Mouse (Mus musculus): ENCODE results near the gene Napepld.
"Not testable (repeated sequence)": the region's sequence is repeated elsewhere in the genome, so short reads cannot be mapped to it uniquely, and the experiment has no call there.

Napepld gene

GRCm38 (mm10) chr5:21701351-21702008, at the start of gene Napepld:
TSS of gene Napepld (minus strand) at chr5:21701396.
- peak; percentile 99 for DNase-seq (ENCODE audit: low spot score in 2 of 2)

GRCm38 (mm10) chr5:21745966-21746365, 44.8 kb upstream of the Napepld start:
- no peak for DNase-seq (ENCODE audit: low spot score in 2 of 2)

- DNase-seq (ENCODE audit: low spot score in 2 of 2), result no peak
Measured at GRCm38 (mm10) chr5:21744651-21745050, 43.5 kb upstream of the Napepld start.

DNA sequence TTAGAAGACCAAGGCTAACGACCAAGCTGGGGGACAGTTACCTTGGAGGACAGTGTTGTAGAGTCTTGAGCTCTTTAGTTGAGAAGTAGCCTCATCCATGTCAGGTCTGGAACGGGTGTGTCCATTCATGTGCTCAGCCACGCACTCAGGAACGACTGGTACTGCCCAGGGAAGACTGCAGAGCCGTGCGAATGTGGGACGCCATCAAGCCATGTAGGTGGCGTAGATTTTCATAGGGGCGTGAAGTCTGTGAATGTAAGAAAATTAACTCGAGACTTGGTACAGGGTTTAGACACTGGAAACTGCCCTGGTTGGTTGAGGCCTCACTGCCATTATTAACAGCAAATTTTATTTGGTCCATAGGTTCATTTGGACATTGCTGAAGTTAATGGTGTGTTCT, 42.4 kb upstream of the Napepld start:
- no peak for DNase-seq (ENCODE audit: low spot score in 2 of 2)

- no peak for DNase-seq (ENCODE audit: low spot score in 2 of 2)
Measured at GRCm38 (mm10) chr5:21739881-21740280, 38.7 kb upstream of the Napepld start.

GRCm38 (mm10) chr5:21739120-21739519, 37.9 kb upstream of the Napepld start:
- no peak for DNase-seq (ENCODE audit: low spot score in 2 of 2)

- DNase-seq (ENCODE audit: low spot score in 2 of 2), result no peak
Measured at GRCm38 (mm10) chr5:21737620-21738019, 36.4 kb upstream of the Napepld start.

- DNase-seq (ENCODE audit: low spot score in 2 of 2), result peak; percentile 77 to 86
Measured at GRCm38 (mm10) chr5:21736956-21737585, 35.9 kb upstream of the Napepld start, which contains the start of gene Pmpcb. TSS of gene Pmpcb (plus strand) at chr5:21737141.

GRCm38 (mm10) chr5:21736046-21736445, 34.9 kb upstream of the Napepld start:
- no peak for DNase-seq (ENCODE audit: low spot score in 2 of 2)

GRCm38 (mm10) chr5:21735584-21735983, 34.4 kb upstream of the Napepld start:
- DNase-seq (ENCODE audit: low spot score in 2 of 2), result peak; percentile 45 to 83

- DNase-seq (ENCODE audit: low spot score in 2 of 2), result no peak
Measured at GRCm38 (mm10) chr5:21735100-21735499, 33.9 kb upstream of the Napepld start.

DNA sequence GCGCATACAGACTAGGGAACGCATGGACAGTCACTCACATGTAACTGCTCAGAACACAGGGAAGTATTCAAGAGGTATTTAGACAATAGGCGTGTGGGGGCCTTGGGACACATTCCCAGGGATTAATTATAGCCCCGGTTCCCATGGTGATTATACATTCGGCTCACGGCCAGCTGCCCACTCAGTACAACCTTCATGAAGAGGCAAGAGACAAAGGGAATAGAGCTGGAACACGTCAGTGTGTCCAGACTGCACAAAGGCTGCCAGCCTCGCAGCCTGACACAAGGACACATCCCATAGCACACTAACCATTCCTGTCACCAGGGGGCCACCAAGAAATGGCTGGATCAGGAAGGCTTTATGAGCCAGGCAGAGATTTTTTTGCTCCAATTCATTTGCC, 31.7 kb upstream of the Napepld start:
- peak in 1 of 2 experiments; percentile 63 for DNase-seq (ENCODE audit: low spot score in 2 of 2)

DNA sequence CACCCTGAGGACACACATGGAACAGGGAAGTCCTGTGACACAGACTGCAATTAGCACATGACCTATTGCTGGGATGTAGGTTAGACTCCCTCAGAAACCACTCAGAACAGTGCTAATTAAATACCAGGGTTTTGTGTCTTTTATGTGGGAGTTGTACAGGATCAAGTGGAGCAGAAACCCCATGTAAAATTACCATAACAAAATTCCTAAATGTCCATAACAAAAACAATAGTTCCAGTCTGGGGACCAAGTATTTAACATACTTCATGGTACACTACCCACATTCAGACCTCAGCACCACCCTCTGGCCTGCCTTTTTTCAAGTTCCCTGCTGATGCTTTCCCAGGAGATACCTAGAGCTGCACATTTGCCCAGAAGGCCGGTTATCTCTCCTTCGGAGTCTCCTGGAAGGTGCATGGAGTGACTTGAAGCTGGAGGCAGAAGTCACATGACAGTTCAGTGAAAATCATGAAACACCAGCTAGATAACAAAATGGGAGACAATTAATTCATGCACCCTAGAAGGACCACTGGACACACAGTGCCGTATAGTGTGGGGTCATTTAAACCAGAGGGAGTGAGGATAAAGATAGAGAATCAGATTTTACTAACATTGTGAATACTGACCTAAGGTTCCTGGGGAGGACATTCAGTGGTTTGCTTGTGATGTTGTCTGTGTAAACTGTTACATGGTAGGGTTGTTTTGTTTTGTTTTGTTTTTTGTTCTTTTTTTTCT, 31.1 kb upstream of the Napepld start:
- DNase-seq (ENCODE audit: low spot score in 2 of 2), result no peak

DNA sequence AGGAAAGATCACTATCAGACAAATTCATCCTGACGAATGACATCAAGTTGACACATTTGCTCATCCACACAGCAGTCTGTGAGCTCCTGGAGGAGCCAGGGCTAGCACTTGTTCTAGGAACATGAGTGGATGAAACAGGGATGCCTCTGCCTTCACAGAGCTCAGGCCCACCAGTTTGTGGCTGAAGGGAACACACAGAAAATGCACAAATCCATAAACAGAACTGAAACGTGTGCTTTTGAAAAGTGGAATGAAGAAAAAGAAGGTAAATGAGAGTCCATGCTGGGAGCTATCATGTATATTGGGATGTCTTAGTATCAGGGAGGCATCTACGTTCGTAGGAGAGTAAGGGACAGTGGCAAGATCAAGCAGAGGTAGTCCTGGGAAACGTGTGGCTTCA, 27.9 kb upstream of the Napepld start:
- no peak for DNase-seq (ENCODE audit: low spot score in 2 of 2)

DNA sequence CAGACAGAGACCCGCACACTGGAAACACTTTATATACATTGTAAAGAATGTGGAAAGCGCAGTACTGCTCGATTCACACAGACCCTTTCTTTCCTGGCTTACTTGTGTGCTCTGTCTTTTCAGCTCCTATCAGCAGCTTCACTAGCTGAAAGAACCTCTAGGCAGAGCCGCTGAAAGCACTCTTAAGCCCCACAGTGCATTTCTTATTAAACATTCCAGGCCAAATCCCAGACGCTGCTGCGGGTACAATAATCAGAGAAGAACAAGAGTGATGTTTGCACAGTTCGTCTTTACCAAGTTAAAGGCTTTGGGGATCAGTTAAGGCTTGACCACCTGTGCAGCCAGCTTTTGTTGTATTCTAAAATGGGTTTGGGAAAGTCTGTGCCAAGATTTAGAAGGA, 23.7 kb upstream of the Napepld start:
- DNase-seq (ENCODE audit: low spot score in 2 of 2), result no peak

GRCm38 (mm10) chr5:21724427-21724826, 23.2 kb upstream of the Napepld start:
- no peak for DNase-seq (ENCODE audit: low spot score in 2 of 2)

DNA sequence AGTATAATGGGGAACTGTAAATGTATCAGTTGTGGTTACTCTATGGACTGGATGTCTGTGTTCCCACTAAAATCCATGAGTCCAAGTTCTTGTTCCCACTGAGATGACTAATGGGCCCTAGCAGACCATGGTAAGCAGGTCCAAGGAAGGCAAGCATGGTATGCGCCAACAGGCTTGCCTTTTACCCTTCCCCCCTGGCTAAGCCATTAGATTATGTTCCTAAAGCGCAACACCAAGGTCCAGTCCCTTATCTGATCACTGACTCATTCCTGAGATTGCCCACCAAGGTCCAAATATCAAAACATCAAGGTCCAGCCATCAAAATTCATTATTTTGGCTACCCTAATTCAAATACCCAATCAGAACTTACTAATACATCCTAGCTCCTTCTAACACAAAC, 18.0 kb upstream of the Napepld start:
- DNase-seq (ENCODE audit: low spot score in 2 of 2), result no peak

GRCm38 (mm10) chr5:21718546-21718945, 17.4 kb upstream of the Napepld start:
- DNase-seq (ENCODE audit: low spot score in 2 of 2), result no peak

DNA sequence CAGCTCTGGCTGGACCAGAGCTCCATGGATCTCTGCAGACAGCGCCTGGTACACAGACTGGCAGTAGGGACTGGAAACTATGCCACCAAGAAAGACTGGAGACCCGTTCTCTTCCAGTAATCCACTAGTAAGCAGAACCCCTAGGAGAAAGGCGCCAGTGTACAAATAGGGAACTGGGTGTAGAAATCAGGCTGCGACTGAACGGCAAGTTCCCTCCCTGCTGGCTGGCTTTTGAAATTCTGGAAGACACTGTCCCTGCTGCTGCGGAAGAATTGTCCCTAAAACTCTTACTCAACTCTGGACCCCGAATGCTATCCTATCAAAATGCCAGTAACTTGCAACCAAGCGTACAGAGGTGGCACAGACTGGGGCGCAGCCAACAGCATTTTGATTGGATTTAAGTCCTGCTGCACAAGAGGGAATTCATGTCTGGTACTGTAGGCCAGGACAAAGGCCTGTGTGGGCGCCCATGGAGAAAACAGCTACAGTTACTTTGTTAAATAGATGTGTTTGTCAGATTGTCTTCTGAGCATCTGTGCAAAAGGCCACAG, 16.0 kb upstream of the Napepld start:
- DNase-seq (ENCODE audit: low spot score in 2 of 2), result no peak

GRCm38 (mm10) chr5:21714447-21714846, 13.3 kb upstream of the Napepld start:
- DNase-seq (ENCODE audit: low spot score in 2 of 2), result no peak

GRCm38 (mm10) chr5:21712127-21712715, 11.0 kb upstream of the Napepld start:
- no peak for DNase-seq (ENCODE audit: low spot score in 2 of 2)

- DNase-seq (ENCODE audit: low spot score in 2 of 2), result not testable (repeated sequence)
Measured at GRCm38 (mm10) chr5:21708011-21708410, 6.8 kb upstream of the Napepld start.

Data from urinary bladder, postnatal 4 days (tissue).